Mouse (Mus musculus) 3134 (cell line): ENCODE measurements around the gene H2-K1.
A peak's percentile ranks its signal among the peaks of the same experiment; 100 is the strongest.

Experiments
- DNase-seq: peaks from one replicate; pipeline ENCODE4 v3.0.0-alpha.2; 2011; ENCODE audit warnings: low spot score; ENCODE audit not compliant: insufficient read length; ENCODE audit errors: extremely low read depth

The H2-K1 gene

GRCm38 (mm10) chr17:34000150-34000537 is at the start of gene H2-K1:
H2-K1 (minus strand) TSS chr17:34000347.
- DNase-seq, result peak; percentile 90

DNA sequence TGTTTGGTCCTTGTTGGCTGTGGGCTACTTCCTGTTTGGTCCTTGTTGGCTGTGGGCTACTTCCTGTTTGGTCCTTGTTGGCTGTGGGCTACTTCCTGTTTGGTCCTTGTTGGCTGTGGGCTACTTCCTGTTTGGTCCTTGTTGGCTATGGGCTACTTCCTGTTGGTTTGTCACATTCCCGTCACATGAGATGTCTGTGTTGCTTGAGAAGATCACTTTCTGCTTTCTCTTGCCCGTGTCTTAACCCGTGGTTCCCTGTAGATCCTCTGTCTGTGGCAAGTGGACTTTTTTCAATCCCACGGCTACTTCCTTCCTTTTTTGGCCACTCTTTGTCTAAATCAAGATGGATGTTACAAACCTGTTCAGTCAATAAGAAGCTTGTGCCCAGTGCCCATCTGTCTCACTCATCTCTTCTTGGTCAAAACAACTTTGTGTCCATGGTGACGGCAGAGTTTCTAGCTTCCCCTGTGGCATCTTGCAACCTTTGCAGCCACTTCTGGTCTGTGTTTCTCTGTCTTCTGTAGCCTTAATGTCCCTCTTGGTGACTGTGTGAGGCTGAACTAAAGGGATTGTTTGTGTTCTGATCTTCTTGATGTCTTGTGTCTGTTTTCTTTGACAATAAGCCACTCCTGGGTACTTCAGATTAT is 47.4 kb upstream of the H2-K1 start:
- DNase-seq, result no peak

- DNase-seq, result no peak
Observed at GRCm38 (mm10) chr17:34045941-34046340, 45.8 kb upstream of the H2-K1 start.

DNA sequence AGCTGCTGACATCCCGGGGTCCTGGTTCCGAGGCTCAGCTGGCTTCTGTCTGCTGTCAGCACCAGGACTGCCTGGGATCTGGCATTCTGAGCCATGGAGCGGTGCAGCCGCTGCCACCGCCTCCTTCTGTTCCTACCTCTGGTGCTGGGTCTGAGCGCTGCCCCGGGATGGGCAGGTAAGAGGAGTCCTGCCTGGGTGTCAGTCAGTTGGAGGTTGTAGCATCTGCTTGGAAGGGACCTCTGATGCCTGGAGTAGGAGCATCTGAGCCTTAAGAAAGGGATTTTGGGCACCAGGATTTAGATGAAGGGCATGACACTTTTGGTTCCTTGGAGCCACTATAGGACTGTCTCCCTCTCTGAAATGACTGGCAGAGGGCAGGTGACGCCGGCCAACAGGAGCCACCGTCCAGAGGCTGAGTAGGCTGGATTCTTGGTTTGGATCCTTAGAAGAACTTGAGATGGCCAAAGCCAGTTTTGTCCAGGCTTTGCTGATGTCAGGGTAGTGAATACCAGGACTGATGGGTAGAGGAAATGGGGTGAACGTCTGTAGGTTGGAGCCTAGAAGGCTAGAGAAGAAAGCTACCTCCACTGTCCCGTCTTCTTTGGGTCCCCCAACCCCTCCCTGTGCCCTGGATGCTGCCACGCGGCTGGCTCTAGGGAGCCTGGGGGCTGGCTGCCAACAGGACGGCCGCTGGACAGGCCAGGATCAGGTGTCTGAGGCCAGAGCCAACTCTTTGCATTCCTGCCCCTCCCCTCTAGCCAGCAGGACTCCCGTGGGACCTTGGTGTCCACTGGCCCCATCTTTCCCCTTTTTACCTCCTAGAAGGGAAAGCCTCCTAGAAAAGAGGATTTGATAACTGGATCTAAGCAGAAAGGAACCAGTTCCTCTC is 39.7 kb upstream of the H2-K1 start:
- DNase-seq, result peak; percentile 74

DNA sequence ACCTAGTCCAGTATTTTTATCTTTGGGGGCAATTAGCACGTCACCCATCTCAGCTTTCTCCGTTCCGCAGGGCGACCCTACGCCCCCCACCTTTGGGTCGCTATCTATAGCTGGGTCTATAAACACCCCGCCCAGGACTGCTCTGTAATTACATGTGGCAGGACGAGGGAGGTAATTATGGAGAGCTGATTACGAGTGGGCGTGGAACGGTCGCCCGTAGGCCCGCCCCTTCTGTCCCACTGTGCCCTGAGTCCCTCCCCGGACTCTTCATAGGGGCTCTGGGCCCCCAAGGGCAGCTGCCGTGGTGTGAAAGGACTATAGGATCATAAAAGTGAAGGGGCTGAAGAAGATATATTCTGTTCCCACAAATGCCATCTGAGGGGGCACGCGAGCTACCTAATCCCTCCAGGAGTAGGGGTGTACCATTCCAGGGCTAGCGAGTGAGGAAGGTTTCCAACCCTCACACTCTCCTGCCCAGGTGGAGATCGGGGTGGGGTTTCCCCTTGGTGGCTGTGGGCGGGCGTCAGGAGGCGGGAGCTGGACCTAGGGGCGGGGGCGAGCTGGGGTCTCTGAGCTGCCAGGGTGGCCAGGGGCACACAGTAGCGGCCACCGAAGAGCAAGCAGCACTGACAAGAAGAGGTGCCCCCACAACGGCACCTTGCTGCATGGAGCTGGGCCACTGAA is 38.9 kb upstream of the H2-K1 start, which contains the start of gene Col11a2:
Gene Col11a2, plus strand, starts transcription at position 560 of the 684 bp plus-strand sequence.
- no peak for DNase-seq

DNA sequence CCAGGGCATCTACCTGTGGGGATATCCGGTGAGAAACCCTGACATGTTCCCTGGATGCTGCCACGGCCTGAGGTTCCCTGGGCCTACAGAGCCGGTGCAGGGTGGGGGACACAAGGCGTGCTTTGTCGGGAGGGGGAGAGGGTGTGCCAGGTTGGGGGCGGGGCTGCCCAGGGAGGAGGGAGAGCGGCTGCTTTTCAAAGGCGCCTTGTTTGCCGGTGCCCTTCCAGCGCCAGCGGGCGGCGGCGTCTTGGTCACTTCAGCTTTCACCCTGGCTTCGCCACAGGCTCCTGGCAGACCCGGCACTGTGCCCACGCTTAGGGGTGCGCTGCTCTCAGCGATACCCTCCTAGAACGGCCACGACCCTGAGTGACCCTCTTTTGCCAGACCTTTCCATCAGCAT is 38.3 kb upstream of the H2-K1 start:
- DNase-seq, result no peak

- DNase-seq, result peak; percentile 3
Observed at GRCm38 (mm10) chr17:34037241-34037640, 37.1 kb upstream of the H2-K1 start.

- DNase-seq, result no peak
Observed at GRCm38 (mm10) chr17:34036647-34037046, 36.5 kb upstream of the H2-K1 start.

GRCm38 (mm10) chr17:34035517-34035916 is 35.4 kb upstream of the H2-K1 start:
- DNase-seq, result peak; percentile 2

DNA sequence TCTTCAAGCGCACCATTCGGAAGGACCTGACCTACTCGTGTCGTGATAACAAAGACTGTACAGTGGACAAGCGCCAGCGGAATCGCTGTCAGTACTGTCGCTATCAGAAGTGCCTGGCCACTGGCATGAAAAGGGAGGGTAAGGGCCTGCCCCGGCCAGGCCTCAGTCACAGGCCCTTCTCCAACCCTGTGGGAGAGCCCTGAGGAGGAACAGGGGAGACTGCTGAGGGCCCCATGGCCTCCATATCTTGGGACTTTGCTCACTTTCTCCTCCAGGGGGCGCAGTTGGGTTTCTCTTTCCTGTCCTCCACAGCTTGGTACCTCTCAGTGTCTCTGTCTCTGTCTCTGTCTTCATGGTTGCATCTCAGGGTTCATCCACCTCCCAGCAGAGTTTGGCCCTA is 33.9 kb upstream of the H2-K1 start:
- peak; percentile 53 for DNase-seq

GRCm38 (mm10) chr17:34033441-34033840 is 33.3 kb upstream of the H2-K1 start:
- DNase-seq, result no peak

- DNase-seq, result no peak
Observed at GRCm38 (mm10) chr17:34032806-34033205, 32.7 kb upstream of the H2-K1 start.

- peak; percentile 84 for DNase-seq
Observed at GRCm38 (mm10) chr17:34032174-34032632, 32.1 kb upstream of the H2-K1 start.

DNA sequence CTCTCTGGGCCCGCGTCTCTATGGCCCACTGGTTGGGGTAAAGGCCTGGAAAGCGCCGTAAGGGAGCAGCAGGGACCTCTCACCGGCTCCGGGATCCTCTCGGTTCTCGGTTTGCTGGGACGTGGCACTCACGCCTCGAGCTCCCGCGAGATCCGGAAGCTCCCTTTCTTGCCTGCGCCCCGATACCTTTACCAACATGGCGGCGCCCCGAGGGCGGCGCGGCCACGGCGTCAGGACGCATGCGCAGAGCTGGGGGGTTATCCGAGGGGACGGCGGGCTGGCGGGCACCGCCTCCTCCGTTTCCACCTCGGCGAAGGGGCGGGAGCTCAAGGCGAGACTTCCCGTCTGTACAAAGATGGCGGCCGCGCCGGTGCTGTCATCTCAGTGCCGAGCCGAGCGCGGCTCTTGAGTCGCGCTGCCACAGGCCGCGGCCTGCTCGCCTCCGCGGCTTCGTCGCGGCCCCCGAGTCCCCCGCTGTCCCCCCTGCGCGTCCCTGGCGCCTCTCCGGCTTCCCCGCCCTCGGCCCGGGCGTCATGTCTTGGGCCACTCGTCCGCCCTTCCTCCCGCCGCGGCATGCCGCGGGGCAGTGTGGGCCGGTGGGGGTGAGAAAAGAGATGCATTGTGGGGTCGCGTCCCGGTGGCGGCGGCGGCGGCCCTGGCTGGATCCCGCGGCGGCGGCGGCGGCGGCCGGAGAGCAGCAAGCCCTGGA is 31.5 kb upstream of the H2-K1 start, which contains the start of the genes Slc39a7 and Rxrb:
Gene Slc39a7, minus strand, starts transcription at position 218 of the 709 bp plus-strand sequence.
Gene Rxrb, plus strand, starts transcription at position 348 of the 709 bp plus-strand sequence.
- DNase-seq, result peak; percentile 100

DNA sequence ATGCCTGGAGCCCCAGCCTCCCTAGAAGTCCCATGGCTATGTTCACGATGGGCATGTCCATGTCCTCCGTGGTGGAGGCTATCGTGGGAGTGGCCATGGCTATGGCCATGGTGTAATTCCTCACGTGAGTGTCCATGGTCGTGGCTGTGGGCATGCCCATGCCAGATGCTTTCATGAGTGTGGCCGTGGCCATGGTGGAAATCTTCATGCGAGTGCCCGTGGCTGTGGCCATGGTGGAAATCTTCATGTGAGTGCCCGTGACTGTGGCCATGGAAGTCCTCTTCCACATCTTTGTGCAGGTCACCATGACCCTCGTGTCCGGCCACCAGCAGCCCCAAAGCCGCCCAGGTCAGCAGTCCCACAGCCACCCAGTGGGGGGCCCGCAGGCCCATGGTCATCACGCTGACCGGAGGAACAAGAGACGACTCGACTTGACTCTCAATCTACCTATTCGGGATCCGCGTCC is 30.7 kb upstream of the H2-K1 start:
- no peak for DNase-seq

GRCm38 (mm10) chr17:34029890-34030595 is 29.9 kb upstream of the H2-K1 start:
- DNase-seq, result no peak

- no peak for DNase-seq
Observed at GRCm38 (mm10) chr17:34029150-34029889, 29.2 kb upstream of the H2-K1 start.

DNA sequence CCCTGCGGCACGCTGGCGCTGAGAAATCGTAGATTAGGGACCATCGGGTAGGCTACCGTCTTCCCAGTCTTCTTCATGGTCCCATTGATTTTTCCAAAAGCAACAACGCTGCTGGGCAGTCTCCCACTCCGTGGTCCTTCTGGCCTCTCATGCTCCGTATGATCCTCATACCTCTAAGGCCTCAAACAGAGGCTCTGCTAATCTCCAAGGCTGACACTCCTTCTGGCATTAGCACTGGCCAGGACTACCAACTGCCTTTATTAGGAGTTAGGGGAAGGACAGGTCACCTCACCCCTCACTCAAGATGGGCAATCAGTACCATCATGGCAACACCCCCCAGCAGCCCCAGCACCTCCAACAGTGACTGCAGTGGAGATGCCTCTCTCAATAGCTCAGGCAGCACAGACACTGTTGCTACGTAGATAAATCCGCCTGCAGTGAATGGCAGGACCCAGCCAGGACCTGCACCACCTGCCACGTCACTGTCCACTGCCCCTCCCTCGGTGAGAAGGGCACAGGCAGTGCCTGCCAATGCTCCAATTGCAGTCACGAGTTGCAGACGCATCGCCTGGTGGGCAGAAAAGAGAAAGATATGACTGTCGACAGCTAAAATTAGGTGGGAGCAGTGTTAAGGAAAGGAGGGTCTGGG is 28.5 kb upstream of the H2-K1 start:
- no peak for DNase-seq
